Mouse (Mus musculus): ENCODE measurements around the gene Tprgl. TPM values are rescaled to one million over a fixed set of nuclear protein-coding genes. Genes with fewer than 3 reads are reported as not detected.

Gene Tprgl
- total RNA-seq (2021) = 100 to 1,000 TPM; 170 to 189 TPM

DNA sequence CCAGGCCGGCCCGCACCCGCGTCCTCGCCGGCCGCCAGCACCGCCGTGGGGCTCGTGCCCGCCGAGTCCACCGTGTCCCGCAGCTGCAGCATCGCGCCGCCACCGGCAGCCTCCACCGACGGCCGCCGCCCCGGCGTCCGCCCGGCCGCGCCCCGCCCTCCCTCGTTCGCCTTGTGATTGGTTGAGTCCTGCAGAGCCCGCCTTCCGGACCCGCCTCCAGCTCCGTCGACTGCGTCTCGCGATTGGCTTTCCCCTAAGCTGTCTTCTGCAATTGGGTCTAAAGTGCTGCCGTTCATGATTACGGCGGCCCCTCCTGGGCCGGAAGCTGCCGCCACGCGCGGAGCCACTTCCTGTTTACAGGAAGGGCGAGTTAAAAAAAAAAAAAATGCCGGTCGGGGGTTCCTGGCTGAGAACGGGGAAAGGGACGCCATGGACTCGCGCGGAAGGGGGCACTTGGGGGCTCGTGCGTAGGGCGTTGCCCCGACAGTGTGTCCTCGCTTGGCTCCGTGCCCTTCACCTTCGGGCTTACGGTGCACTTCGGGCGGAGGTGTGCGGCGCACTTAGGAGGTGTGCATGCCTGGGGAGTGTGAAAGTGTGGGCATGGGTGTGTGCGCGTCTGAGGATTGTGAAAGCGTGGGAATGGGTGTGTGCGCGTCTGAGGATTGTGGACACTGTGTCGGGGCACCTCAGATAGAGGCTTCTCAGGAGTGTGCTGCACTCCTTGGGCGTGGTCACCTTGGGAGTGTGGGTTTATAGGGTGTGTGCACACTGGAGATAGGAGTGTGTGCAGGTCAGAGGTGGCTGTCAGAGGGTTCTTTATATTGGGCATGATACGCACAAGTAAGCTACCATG lies at the start of gene Tprgl:
Gene Tprgl (minus strand): TSS at position 129 of the 853 bp plus-strand sequence.
- DNase-seq (ENCODE audit: extremely low spot score in 1 of 2, low spot score in 1 of 2) = peak; percentile 88 to 89

DNA sequence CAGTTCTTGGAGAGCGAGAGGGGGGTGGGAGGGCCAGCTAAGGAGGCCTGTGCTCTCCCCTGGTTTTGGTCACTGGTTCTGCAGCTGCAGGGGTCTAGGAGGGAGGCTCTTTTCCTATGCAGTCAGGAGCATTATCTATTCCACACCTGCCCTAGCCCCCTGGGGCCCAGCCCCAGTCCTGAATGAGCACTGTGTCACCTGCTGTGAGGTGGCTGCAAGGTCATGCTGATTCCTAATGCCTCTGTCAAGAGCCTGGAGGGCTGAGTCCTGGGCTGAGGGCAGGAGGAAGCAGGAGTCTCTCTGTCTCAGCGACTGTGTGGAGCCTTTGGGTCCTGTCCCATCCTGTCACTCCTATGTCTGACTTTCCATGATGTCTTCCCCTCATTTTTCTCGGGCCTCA lies 49.4 kb upstream of the Tprgl start:
- DNase-seq (ENCODE audit: extremely low spot score in 1 of 2, low spot score in 1 of 2) = no peak

- DNase-seq (ENCODE audit: extremely low spot score in 1 of 2, low spot score in 1 of 2) = no peak
Observed at GRCm38 (mm10) chr4:154209054-154209453, 48.6 kb upstream of the Tprgl start.

DNA sequence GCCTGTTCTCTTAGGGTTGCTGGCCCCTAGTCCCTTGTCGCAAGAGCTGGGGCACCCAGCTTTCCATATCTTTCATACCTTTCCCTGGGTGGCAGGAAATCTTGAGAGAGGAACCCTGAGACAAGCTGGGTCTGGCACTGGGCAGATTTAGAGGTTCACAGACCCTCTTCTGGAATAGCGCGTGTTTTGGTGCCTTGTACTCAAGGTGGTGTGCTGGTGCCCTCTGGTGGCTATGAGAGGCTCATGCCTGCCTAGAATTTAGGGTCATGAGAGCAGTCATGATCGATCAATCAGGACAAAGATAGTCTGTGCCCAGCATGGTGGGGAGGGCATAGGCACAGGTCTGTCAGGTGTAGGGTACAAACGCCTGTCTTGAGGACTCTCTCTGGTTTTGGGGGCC lies 46.8 kb upstream of the Tprgl start:
- peak; percentile 53 to 77 for DNase-seq (ENCODE audit: extremely low spot score in 1 of 2, low spot score in 1 of 2)

DNA sequence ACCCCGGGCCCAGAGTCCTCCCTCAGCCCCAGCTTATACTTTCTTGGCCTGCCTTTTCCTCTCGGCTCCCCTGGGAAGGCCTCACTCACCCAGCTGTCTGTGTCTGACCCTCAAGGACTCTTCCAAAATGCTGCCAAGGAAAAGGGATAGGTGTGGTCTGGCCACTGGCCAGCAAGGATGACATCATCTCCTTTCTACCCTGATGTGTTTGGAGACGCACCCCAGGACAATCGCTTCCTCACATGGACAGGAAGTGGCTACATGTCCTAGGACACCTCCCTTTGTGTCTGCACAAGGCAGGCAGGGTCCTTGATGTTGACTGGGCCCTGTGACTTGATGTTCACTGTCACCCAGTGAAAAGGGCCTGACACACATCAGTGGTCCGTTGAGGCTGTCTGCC lies 44.9 kb upstream of the Tprgl start:
- DNase-seq (ENCODE audit: extremely low spot score in 1 of 2, low spot score in 1 of 2) = no peak

DNA sequence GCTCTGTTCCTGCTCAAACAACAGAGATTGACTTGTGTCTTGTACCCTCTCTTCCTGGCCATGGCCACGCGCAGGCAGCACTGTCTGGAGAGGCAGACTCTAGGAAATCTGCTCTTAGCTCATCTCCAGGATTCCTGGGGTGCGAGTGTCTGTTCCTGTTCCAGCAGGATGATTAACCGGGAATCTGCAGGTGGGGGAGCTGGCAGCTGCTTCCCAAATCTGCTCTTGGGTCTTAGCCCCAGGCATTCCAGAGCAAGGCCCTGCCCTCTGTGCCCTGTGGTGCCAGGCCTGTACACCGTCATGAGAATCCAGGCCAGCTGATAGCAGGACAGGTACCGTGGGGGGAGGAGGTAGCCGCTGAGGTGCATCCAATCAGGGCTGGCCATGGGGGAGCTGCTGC lies 44.1 kb upstream of the Tprgl start:
- DNase-seq (ENCODE audit: extremely low spot score in 1 of 2, low spot score in 1 of 2) = no peak

DNA sequence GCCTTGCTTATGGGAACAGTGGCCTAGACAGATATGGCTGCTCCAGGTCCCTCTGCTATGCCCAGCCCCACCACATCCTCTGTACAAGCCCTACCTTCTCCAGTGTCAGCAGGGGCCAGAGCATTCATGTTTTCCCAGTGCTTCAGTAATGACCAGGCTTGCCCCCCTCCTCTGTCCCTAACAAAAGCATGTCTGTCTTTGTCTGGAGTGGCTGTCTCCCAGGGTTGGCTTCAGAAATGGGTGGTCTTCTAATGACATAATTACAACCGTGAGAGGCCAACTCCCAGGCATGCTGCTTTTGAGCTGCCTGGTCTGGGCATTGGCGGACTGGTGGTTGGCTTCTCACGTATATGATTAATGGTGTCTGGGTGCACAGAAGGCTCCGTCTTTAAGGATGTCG lies 41.0 kb upstream of the Tprgl start:
- no peak for DNase-seq (ENCODE audit: extremely low spot score in 1 of 2, low spot score in 1 of 2)

DNA sequence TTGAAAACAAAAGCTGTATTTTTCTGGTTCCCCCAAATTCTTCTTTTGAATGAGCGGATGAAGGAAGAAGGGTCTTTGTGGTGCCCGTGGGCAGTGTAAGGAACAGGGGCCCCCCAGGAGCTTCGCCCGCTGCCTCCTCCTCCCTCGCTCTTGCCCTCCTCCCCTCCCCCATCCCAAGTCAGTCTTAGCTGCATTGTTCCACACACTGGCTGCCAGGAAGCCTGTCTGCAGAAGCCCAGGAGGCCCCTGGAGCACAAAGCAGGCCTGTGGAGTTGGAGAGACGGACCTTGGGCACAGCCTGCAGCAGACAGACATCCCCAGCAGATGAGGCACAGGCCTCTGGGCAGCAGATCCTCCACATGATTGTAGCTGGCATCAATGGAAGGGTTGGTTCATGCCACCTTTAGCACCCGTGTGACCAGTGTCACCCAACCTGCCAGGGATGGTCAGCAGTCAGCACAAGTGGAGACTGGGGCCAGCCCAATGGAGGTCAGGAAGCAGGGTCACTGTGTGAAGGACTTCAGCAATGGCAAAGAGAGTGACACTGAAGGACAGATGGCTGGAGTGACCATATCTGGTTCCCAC lies 38.0 kb upstream of the Tprgl start:
- DNase-seq (ENCODE audit: extremely low spot score in 1 of 2, low spot score in 1 of 2) = no peak

- no peak for DNase-seq (ENCODE audit: extremely low spot score in 1 of 2, low spot score in 1 of 2)
Observed at GRCm38 (mm10) chr4:154197961-154198360, 37.5 kb upstream of the Tprgl start.

- no peak for DNase-seq (ENCODE audit: extremely low spot score in 1 of 2, low spot score in 1 of 2)
Observed at GRCm38 (mm10) chr4:154188948-154189347, 28.5 kb upstream of the Tprgl start.

DNA sequence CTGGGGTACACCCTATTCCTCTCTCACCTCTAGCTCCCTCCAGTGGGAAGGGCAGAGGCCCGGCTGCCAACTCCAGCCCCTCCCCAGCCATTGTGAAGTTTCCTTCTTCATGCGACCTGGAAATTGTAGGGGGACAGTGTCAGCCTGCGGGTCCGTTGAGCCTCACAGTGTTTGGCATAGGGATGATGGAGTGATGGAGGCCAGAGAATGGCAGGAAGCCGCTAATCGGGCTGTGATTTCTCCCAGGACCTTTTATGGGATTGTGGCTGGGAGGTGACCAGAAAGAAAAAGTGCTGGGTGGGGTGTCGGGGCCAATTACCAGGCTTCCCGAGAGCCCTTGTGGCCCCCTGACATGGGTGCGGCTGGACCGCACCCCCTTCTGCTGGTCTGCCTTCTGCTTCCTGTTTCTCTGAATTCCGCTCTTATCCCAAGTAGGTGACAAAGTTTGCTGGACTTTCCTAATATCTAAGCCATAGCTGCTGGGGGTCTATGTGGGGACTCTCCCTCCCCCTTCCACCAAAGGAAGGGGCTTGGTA lies 25.6 kb upstream of the Tprgl start:
- no peak for DNase-seq (ENCODE audit: extremely low spot score in 1 of 2, low spot score in 1 of 2)

- DNase-seq (ENCODE audit: extremely low spot score in 1 of 2, low spot score in 1 of 2) = no peak
Observed at GRCm38 (mm10) chr4:154185001-154185400, 24.5 kb upstream of the Tprgl start.

- no peak for DNase-seq (ENCODE audit: extremely low spot score in 1 of 2, low spot score in 1 of 2)
Observed at GRCm38 (mm10) chr4:154183566-154183965, 23.1 kb upstream of the Tprgl start.

- DNase-seq (ENCODE audit: extremely low spot score in 1 of 2, low spot score in 1 of 2) = no peak
Observed at GRCm38 (mm10) chr4:154181001-154181400, 20.5 kb upstream of the Tprgl start.

DNA sequence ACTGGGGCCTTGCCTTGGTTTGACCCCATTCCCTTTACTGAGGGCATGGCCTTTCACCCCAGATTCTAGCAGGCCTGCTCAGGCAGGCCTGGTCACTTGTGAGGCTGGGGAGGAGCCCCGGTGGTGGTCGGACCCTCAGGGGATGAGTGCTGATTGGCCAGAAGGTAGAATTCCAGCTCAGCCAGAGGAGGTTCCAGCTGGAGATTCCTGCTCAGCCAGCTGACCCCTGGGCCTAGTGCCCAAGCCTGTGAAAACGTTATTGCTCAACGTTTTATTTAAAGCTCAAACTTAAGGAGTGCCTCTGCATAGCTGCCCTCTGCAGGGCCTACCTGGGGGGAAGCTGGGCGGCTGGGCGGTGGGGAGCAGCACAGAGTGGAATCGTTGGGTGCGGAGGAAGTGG lies 16.8 kb upstream of the Tprgl start:
- no peak for DNase-seq (ENCODE audit: extremely low spot score in 1 of 2, low spot score in 1 of 2)

DNA sequence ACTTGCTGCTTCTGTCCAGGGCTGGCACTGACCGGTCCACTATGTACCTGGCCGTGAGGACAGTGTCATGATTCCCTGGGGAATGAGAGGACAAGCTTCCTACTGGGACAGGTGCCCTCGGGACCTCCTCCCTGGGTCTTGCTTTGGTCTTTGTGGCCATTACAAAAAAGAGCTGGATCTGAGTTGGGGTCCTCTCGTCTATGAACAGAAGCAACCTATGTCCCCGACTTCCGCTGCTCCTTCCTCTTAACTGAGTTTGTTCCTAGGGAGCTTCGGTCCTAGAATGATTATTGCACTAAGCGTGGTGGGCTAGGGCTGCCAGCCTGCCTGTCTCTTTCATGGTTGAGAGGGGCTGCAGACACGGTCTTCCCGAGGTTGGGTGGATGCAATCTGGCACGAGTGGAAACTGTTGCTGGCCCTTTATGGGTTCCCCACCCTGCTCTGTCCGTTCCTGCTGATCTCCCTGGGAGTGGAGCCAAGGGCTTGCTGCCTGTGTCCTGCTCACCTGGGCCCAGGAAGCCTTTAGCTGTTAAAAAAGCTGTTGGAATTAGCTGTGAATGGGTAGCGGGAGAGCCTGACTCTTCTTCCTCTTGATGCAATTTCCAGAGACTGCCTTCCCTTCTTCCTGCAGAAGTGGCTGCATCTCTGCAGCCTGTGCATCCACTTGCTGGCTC lies 11.6 kb upstream of the Tprgl start:
- DNase-seq (ENCODE audit: extremely low spot score in 1 of 2, low spot score in 1 of 2) = no peak

- no peak for DNase-seq (ENCODE audit: extremely low spot score in 1 of 2, low spot score in 1 of 2)
Observed at GRCm38 (mm10) chr4:154171151-154171930, 10.9 kb upstream of the Tprgl start.

DNA sequence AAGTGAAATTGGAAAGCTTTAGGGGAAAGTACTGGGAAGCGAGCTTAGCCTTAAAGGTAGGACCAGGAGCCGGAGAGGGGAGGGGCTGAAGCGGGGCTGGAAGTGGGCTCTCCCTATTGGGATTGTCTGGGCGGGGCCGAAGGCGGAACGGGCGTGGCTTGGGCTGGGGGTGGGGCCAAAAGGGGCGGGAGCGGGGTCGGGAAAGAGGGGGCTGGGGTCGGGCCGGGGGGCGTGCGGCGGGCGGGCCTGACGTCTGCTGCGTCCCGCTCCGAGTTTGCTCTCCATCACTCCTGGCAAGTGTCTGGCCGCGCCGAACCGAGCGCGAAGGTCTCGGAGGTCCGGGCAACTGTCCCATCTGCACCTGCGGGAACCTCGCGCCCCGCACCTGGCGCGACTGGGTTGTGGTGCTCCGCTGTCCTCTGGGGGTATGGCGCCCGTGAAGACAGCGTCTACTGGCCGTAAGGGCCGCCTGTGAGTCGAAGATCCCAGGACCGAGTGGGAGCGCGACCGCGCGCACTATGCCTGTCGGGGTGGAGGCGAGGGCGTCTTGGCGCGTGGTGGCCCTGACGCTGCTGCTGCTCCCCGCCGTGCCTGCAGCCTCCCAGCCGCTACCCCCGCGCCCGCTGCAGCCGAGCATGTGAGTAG lies 10.2 kb upstream of the Tprgl start, which contains the start of gene Megf6:
Gene Megf6 (plus strand): TSS at position 225 of the 645 bp plus-strand sequence.
- no peak for DNase-seq (ENCODE audit: extremely low spot score in 1 of 2, low spot score in 1 of 2)

DNA sequence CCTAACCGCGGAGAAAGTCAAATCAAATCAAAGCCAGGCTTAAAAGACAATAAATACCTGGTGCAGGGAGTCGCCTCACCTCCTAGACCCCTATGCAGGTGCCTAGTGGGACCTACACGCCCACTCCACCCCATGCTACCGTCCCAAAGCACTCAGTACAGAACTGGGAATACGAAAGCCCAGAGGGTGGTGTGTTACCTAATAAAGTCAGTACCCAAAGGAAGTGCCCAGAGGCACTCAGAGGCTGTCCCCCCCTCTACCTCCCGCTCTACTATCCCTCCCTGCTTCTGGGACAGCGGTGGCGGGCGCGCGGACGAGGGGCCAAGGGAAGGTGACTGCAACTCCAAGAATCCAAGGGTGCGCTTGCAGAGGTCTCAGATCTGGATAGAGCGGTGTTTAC lies 9.6 kb upstream of the Tprgl start:
- DNase-seq (ENCODE audit: extremely low spot score in 1 of 2, low spot score in 1 of 2) = no peak

- peak in 1 of 2 experiments; percentile 73 for DNase-seq (ENCODE audit: extremely low spot score in 1 of 2, low spot score in 1 of 2)
Observed at GRCm38 (mm10) chr4:154167053-154167452, 6.6 kb upstream of the Tprgl start.
